Mouse (Mus musculus) gastrocnemius, postnatal 36 days (tissue): ENCODE results near the gene Vmn1r12. TPM values are rescaled to one million over a fixed set of nuclear protein-coding genes. Genes with fewer than 3 reads are reported as not detected.
"Not testable (repeated sequence)": the region's sequence is repeated elsewhere in the genome, so short reads cannot be mapped to it uniquely, and the experiment has no call there.

Source experiments
- DNase-seq, 2 experiments: peaks; one replicate each; pipeline ENCODE4 v3.0.0; 2022
- intact Hi-C: fragments of 180-260 bp; cut with DNase I; formaldehyde crosslinking; loops from one replicate; pipeline ENCODE4 v1.15.1; 2025
- long read RNA-seq, 2 experiments: library from polyadenylated mRNA; stranded (forward); transcript quantifications; one replicate each; pipeline ENCODE4 v2.0.0; 2021
- total RNA-seq, 2 experiments: library from RNA; stranded (reverse); gene quantifications; 2 replicates each; pipeline ENCODE4 v1.2.3; 2021

Vmn1r12 gene
- not detected for total RNA-seq
- long read RNA-seq, experiment 1: 0 reads
- long read RNA-seq, experiment 2: 0 reads

DNA sequence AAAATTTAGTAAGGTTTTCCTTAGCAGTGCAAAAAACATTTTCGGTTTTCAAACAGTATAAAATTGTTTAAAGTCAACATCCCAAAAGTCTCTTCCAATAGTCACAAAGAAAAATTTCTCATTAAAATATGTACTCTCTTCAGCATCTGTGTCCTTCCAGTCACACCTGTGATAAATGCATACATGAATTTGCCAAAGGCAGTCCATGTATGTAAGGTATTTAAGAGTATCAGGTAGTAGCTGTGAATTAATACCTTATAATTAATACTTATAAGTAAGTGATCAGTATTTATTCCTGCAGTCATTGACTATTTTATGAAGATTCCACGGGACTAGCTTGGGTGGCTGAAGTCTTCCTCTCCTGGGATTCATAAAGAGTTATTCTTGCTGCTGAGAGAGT is at the start of gene Vmn1r12:
Vmn1r12 (plus strand) TSS at position 301 of the 400 bp plus-strand sequence.
- intact Hi-C loops: no loop called here
- no peak for DNase-seq

- intact Hi-C loops: no loop called here
- DNase-seq: no peak
Measured at GRCm38 (mm10) chr6:57109154-57109553, 47.6 kb upstream of the Vmn1r12 start, which contains the start of gene Vmn1r10. Gene Vmn1r10, plus strand, starts transcription at chr6:57109454.

GRCm38 (mm10) chr6:57133155-57133554 is 23.6 kb upstream of the Vmn1r12 start, which contains the start of gene Vmn1r11:
Gene Vmn1r11, plus strand, starts transcription at chr6:57133455.
- intact Hi-C loops: no loop called here
- DNase-seq: no peak

DNA sequence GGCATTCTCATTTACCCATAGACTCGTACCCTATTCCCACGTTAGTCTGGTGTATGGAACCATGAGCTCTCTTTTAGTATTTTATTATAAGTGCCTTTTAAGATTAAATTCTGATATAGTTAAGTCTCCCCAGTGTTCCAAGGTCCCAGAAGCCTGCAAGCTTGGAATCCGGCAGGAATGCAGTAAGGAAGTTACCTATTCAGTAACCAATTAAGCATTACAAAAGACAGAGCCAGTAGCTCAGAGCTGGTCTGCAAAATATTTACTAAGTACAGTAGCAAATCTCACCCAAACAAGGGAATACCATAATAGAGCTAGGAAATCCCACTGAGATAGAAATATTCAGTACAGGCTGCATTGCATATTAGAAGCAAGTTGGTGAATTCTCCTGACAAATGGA is 33.3 kb downstream of the Vmn1r12 start:
- intact Hi-C loops, DNase-seq: not testable (repeated sequence)

- intact Hi-C loops, DNase-seq: not testable (repeated sequence)
Measured at GRCm38 (mm10) chr6:57202990-57203389, 46.3 kb downstream of the Vmn1r12 start, which contains the start of gene Vmn1r13. Gene Vmn1r13, plus strand, starts transcription at chr6:57203290.

Other genes with a start within 250 kb of the Vmn1r12 start
- 10 to 100 TPM; 54.5 to 56.3 TPM for gene Nt5c3, start 233.0 kb upstream of the Vmn1r12 start, total RNA-seq
- under 1 TPM in 1 of 2 experiments, not detected in 1; 0.25 TPM for gene Vmn1r4, start 232.9 kb upstream of the Vmn1r12 start, total RNA-seq
- not detected for gene Vmn1r5, start 186.6 kb upstream of the Vmn1r12 start, total RNA-seq
- gene Vmn1r6, start 159.7 kb upstream of the Vmn1r12 start, total RNA-seq: not detected
- gene Vmn1r7, start 131.6 kb upstream of the Vmn1r12 start, total RNA-seq: not detected
- gene Vmn1r8, start 124.6 kb upstream of the Vmn1r12 start, total RNA-seq: not detected
- gene Vmn1r9, start 90.1 kb upstream of the Vmn1r12 start, total RNA-seq: not detected
- not detected for gene Vmn1r10, start 47.5 kb upstream of the Vmn1r12 start, total RNA-seq
- gene Vmn1r11, start 23.5 kb upstream of the Vmn1r12 start, total RNA-seq: not detected
- not detected for gene Vmn1r13, start 46.4 kb downstream of the Vmn1r12 start, total RNA-seq
- not detected for gene Vmn1r14, start 74.8 kb downstream of the Vmn1r12 start, total RNA-seq
- gene Vmn1r15, start 101.0 kb downstream of the Vmn1r12 start, total RNA-seq: not detected
- not detected for gene Vmn1r16, start 172.6 kb downstream of the Vmn1r12 start, total RNA-seq
- gene Vmn1r17, start 206.8 kb downstream of the Vmn1r12 start, total RNA-seq: not detected
- gene Vmn1r18, start 238.9 kb downstream of the Vmn1r12 start, total RNA-seq: not detected
- not detected for gene Vmn1r19, start 246.9 kb downstream of the Vmn1r12 start, total RNA-seq